Mouse (Mus musculus) midbrain, embryonic 15.5 days (tissue): ENCODE measurements around the gene Tmem209. TPM values are rescaled to one million over a fixed set of nuclear protein-coding genes. Genes with fewer than 3 reads are reported as not detected.
A peak's percentile ranks its signal among the peaks of the same experiment; 100 is the strongest.

ENCODE experiments used
- ATAC-seq: fragments of 200-750 bp; cut with Nextera tagmentation; replicated peaks from 2 replicates; pipeline ENCODE4 v1.8.0; 2017; ENCODE audit warnings: moderate TSS enrichment
- H3K27ac ChIP-seq: fragments of 300-500 bp; sonication (generic); 2 replicates; pipeline ENCODE4 v1.5.1; 2015; ENCODE audit warnings: mild to moderate bottlenecking, inconsistent platforms
- H3K27me3 ChIP-seq: fragments of 300-500 bp; sonication (generic); replicated peaks from 2 replicates; pipeline ENCODE4 v1.6.1; 2015; ENCODE audit warnings: inconsistent platforms
- H3K36me3 ChIP-seq: fragments of 300-500 bp; sonication (generic); replicated peaks from 2 replicates; pipeline ENCODE4 v1.6.1; 2015; ENCODE audit warnings: inconsistent platforms
- H3K4me1 ChIP-seq: fragments of 300-500 bp; sonication (generic); 2 replicates; pipeline ENCODE4 v1.6.1; 2015; ENCODE audit warnings: inconsistent platforms
- H3K4me2 ChIP-seq: fragments of 300-500 bp; sonication (generic); 2 replicates; pipeline ENCODE4 v1.6.1; 2015; ENCODE audit warnings: inconsistent platforms, mild to moderate bottlenecking, moderate library complexity
- H3K4me3 ChIP-seq: fragments of 300-500 bp; sonication (generic); 2 replicates; pipeline ENCODE4 v1.5.1; 2015; ENCODE audit warnings: mild to moderate bottlenecking, inconsistent platforms
- H3K9ac ChIP-seq: fragments of 300-500 bp; sonication (generic); 2 replicates; pipeline ENCODE4 v1.6.1; 2015; ENCODE audit warnings: mild to moderate bottlenecking, inconsistent platforms
- H3K9me3 ChIP-seq: fragments of 300-500 bp; sonication (generic); 2 replicates; pipeline ENCODE4 v1.6.1; 2016; ENCODE audit warnings: inconsistent platforms
- WGBS: fragments of 180-500 bp; shearing (Covaris S2); methylation state at CpG from one replicate; pipeline ENCODE4 v1.1.7; 2015; ENCODE audit warnings: mixed read lengths; 5-methylcytosine and 5-hydroxymethylcytosine counted together
- polyA plus RNA-seq: library from polyadenylated mRNA; unstranded; fragments of >200 nt; fragmentation: Nextera tagmentation; extraction: Ambion mirVana; gene quantifications from 2 replicates; pipeline ENCODE4 v1.2.1, GENCODE M21; 2015

Tmem209 gene
- polyA plus RNA-seq, 1 experiment from 2014 or later, result 31.3 TPM

DNA sequence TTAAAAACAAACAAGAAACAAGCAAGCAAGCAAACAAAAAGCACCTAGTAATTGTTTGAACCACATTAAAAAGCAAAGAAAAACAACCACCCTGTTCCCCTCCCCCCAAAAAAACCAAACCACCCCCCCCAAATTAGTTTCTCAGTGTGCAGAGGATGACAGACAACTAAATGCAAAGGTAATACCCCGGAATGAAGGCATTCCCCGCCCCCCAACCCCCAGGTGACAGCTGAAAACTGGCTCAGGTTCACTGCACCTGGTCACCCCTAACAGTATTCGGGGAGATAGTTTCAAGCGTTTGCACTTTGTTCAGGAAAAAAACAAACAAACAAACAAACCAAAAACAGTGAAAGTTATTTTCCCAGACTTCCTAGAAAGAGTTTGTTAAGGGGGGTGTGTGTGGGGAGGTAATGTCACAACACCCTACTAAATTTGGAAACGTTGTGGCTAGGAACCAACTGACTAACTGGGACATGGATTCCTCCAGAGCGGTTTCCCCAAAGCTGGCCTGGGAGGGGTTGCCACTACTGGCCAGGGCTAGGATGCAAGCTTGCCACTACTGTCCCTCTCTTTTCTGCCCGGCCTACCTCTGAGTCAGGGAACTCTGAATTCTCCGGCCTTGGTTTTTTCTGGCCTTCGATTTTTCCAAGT is 38.2 kb upstream of the Tmem209 start:
- H3K27ac ChIP-seq, result peak overlapping the region; percentile 89
- no peaks in the 10 kb centered on the region for H3K36me3 ChIP-seq
- H3K4me2 ChIP-seq, result peak overlapping the region; percentile 45
- H3K9ac ChIP-seq, result no peak overlapping the region
- 25% methylated on average over 9 of the region's 9 CpGs for WGBS
- no peak for ATAC-seq
- no peak overlapping the region for H3K4me3 ChIP-seq
- H3K27me3 ChIP-seq, result no peaks in the 10 kb centered on the region
- H3K9me3 ChIP-seq, result no peaks in the 10 kb centered on the region
- peaks cover 59% of the 10 kb centered on the region for H3K4me1 ChIP-seq

DNA sequence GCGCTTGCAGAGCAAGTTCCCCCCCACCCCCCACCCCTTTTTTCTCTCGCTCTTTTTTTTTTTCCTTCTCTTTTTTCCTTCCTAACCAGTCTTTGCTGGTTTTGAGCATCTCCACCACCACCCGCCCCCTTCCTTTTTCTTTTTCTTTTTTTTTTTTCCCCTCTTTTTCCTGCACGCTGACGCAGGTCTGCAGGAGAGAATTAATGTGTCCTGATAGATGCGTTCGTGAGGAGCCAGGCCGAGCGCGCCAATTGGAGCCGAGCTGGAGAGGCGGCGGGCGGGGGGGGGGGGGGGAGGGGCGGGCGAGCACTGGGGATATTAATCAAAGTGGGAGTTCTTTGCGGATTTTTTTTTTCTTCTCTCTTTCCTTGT is 37.7 kb upstream of the Tmem209 start:
- Histone ChIP-seq H3K4me2 (peak overlapping the region; percentile 45), H3K36me3 (no peaks in the 10 kb centered on the region), H3K4me3 (peak overlapping the region; percentile 13; the same call in 1 of the 2 replicates), H3K9me3 (no peaks in the 10 kb centered on the region), H3K27ac (peak overlapping the region; percentile 89), H3K9ac (peak overlapping the region; percentile 27; the same call in 1 of the 2 replicates), H3K4me1 (peaks cover 55% of the 10 kb centered on the region), H3K27me3 (no peaks in the 10 kb centered on the region)
- ATAC-seq, result peak; percentile 69
- 0% methylated on average over 17 of the region's 17 CpGs for WGBS

DNA sequence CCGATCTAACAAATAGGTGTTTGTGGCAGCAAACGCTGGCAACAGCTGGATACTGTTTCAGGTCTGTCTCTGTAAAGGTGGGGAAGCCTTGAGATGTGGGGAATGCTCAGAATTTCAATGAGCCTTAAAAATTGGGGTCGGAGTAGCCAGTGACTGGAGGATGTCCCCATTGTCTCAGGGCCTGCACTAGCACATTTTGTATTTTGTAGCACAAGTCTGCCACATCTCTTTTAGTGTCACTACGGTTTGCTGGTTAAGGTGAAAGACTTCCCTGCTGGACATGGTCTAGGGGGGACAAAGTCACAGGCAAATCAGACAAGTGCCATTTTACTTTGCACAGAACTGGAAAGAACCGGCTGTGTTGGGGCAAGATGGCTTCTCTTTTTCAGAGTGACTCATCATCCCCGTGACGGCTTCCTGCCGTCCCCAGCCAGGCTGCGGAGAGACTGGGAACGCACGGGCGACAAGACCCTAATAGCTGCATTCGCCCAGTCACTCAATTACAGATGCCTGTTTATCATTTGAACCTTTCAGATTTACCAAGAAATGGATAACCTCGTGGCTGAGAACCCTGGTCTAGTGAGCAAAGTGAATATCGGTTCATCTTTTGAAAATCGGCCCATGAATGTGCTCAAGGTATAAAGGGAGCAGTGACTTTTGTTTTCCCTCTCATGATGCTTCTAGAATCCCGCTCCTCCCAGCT is 37.1 kb upstream of the Tmem209 start:
- no peaks in the 10 kb centered on the region for H3K27me3 ChIP-seq
- H3K9me3 ChIP-seq, result no peaks in the 10 kb centered on the region
- 5% methylated on average over 17 of the region's 17 CpGs for WGBS
- H3K4me2 ChIP-seq, result peak overlapping the region; percentile 45
- peak; percentile 70 for ATAC-seq
- peaks cover 51% of the 10 kb centered on the region for H3K4me1 ChIP-seq
- peak overlapping the region; percentile 27; the same call in 1 of the 2 replicates for H3K9ac ChIP-seq
- H3K4me3 ChIP-seq, result peak overlapping the region; percentile 13
- no peaks in the 10 kb centered on the region for H3K36me3 ChIP-seq
- peak overlapping the region; percentile 89 for H3K27ac ChIP-seq

DNA sequence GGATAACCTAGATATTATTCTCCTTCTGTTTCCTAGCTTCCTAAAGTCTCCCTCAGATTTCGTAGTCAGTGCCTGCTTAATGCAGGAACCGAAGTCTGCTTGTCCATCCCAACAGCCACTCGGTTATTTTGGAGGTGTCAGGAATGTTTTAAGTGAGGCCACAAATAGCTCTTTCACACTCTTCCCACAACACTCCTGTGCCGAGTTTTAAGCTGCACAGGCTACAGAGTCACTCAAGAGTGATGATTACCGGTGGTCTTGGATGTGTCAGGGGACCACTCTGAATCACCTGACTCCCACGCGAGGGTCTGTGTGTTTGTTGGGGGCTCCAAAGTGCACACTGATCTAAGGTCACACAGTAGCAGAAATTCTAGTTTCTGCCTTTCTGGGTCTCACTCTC is 36.1 kb upstream of the Tmem209 start:
- Histone ChIP-seq H3K4me2 (no peak overlapping the region), H3K4me3 (no peak overlapping the region), H3K36me3 (no peaks in the 10 kb centered on the region), H3K9me3 (no peaks in the 10 kb centered on the region), H3K9ac (no peak overlapping the region), H3K4me1 (peaks cover 49% of the 10 kb centered on the region), H3K27ac (peak overlapping the region; percentile 27; the same call in 1 of the 2 replicates), H3K27me3 (no peaks in the 10 kb centered on the region)
- no peak for ATAC-seq
- WGBS, result 77% methylated on average over 7 of the region's 7 CpGs

DNA sequence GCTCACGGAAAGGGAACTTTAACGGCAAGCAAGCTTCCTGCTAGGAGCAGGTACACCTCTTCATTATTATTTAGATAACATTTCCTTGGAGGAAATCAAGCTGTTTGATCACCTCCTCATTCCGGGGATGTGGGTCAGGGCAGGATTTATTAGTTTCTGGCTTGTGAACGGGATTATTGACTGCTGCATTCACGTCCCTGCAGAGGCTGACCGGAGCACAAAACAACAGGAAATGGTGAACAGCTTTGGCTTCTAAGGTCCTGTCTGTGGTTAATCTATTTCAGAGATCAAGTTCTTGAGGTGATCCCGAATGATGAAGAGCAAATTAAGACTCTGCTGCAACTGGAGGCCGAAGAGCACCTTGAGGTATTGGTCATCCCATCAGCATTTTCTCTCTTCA is 34.3 kb upstream of the Tmem209 start:
- Histone ChIP-seq H3K36me3 (no peaks in the 10 kb centered on the region), H3K4me1 (peaks cover 41% of the 10 kb centered on the region), H3K27ac (no peak overlapping the region), H3K9me3 (no peaks in the 10 kb centered on the region), H3K27me3 (no peaks in the 10 kb centered on the region), H3K4me3 (no peak overlapping the region), H3K4me2 (no peak overlapping the region), H3K9ac (no peak overlapping the region)
- 37% methylated on average over 8 of the region's 8 CpGs for WGBS
- ATAC-seq, result no peak

DNA sequence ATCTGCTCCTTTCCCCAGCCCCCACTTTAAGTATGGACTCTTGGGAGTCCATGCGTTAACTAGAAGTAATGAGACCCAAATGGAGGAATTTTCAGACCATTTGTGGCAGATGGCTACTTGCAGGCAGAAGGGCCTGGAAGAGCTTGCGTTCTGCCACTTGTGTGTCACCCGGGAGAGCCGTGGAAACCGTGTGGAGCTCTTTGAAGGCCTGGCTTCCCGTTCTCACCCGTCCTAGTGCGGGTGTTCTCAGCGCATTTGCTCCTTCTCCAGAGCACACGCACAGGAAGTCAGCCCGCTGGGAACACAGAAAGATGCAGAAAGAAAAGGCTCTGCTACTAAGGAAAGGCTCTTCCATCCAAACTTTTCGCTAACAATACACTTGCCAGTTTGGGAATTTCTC is 33.5 kb upstream of the Tmem209 start:
- H3K9me3 ChIP-seq, result no peaks in the 10 kb centered on the region
- no peak for ATAC-seq
- H3K4me2 ChIP-seq, result no peak overlapping the region
- no peak overlapping the region for H3K27ac ChIP-seq
- H3K36me3 ChIP-seq, result no peaks in the 10 kb centered on the region
- WGBS, result 52% methylated on average over 12 of the region's 12 CpGs
- no peak overlapping the region for H3K9ac ChIP-seq
- no peak overlapping the region for H3K4me3 ChIP-seq
- no peaks in the 10 kb centered on the region for H3K27me3 ChIP-seq
- H3K4me1 ChIP-seq, result peaks cover 37% of the 10 kb centered on the region

DNA sequence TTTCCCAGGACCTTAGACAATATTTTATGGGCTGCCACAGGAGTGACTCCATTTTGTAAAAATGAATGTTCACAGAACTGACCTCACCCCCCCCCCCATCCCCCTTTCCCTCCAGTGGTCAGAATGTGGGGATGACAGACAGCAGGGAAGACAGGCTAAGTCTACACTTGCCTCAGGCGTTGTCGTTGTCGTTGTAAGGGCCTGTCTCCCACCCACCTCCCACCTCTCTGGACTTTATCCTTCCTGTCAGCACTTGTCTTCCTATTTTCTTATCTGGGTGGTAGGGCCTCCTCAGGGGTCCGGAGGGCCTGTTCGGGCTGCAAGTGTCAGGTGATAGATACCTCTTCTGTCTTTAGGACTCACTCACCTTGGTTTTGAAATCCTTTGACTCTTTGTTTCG is 32.7 kb upstream of the Tmem209 start:
- no peaks in the 10 kb centered on the region for H3K36me3 ChIP-seq
- H3K27ac ChIP-seq, result no peak overlapping the region
- H3K4me1 ChIP-seq, result peaks cover 30% of the 10 kb centered on the region
- H3K9me3 ChIP-seq, result no peaks in the 10 kb centered on the region
- no peak overlapping the region for H3K4me3 ChIP-seq
- H3K9ac ChIP-seq, result no peak overlapping the region
- no peaks in the 10 kb centered on the region for H3K27me3 ChIP-seq
- 86% methylated on average over 6 of the region's 6 CpGs for WGBS
- H3K4me2 ChIP-seq, result no peak overlapping the region
- ATAC-seq, result no peak

DNA sequence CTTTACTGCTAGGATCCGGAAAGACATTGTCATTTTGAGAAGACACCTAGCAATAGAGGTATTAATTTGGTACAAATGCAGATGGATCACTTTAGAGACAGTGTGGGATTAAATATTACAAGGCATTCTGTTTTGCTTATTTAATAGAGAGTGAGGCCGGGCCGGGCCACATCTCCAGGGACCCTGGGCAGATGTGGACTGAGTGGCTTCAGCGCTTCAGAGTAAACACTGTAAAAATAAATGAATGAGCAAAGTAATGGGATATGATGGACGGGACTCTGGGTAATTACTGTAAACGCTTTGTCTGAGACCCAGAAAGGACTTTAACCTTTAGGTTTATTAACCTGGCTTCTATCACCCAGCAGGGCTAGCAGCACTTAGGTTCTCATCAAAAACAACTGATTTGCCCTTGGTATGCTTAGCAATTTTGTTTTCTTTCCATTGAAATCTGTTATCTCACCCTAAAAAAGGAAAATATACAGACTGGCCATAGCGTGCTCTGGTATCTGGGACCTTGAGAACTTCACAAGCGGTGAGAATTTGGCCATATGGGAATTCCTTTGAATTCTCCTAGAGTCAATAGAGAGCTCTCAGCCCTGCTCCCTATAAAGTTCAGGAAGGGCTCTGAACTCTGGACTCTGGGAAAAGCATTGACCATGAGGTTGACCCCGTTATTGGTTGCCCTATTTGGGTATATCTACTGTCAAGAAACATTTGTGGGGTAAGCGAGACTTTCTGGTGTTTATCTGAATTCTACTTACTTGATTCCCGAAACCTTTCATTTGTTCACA is 31.6 kb upstream of the Tmem209 start, which contains the start of gene Cpa2:
TSS of gene Cpa2 (plus strand) at position 574 of the 791 bp plus-strand sequence.
- H3K4me2 ChIP-seq, result no peak within 1 kb of the TSS
- ATAC-seq, result no peak
- H3K36me3 ChIP-seq, result no peaks in the 10 kb centered on the region
- no peak within 1 kb of the TSS for H3K4me3 ChIP-seq
- H3K27ac ChIP-seq, result no peak within 1 kb of the TSS
- H3K27me3 ChIP-seq, result no peaks in the 10 kb centered on the region
- no peaks in the 10 kb centered on the region for H3K9me3 ChIP-seq
- peaks cover 19% of the 10 kb centered on the region for H3K4me1 ChIP-seq
- no peak within 1 kb of the TSS for H3K9ac ChIP-seq
- WGBS, result 84% methylated on average over 11 of the region's 11 CpGs

DNA sequence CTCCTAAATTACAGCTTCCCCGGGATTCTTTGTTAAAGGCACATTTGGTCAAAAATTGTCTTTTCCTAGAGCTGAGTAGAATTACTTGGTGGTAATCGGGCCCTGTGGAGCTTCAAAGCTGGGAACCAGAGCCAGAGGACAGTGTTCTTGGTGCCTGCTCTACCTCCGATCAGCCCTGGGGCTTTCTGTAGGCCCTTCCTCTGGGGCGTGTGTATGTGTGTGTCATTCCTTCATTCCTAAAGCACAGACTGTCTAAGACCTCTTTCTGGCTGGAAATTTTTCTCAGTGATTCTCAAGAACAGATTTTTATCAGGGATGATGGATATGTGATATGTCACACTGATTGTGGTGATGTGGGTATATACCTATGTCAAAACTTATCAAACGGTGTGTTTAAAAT is 29.2 kb upstream of the Tmem209 start:
- WGBS, result 84% methylated on average over 5 of the region's 5 CpGs
- H3K4me2 ChIP-seq, result no peak overlapping the region
- H3K9me3 ChIP-seq, result no peaks in the 10 kb centered on the region
- no peak overlapping the region for H3K9ac ChIP-seq
- H3K4me3 ChIP-seq, result no peak overlapping the region
- H3K36me3 ChIP-seq, result no peaks in the 10 kb centered on the region
- no peak overlapping the region for H3K27ac ChIP-seq
- ATAC-seq, result no peak
- H3K4me1 ChIP-seq, result peaks cover 9% of the 10 kb centered on the region
- H3K27me3 ChIP-seq, result no peaks in the 10 kb centered on the region

DNA sequence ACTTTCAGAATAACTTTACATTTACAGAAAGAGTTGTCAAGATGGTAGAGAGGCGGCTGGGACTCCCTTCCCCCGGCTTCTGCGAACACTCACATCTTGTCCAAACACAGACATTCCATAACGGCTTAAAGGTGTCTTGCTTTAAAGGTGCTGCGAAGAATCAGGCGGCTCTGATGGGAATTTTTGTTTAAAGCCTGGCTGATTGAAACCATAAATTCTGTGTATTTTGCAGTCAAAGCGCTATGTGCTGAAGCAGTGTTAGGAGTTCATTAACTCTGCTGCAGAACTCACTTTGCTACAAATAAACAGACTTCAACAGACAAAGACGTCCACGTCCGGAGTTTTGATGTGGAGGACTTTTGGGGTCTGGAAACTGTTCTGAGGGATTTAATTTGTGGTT is 28.7 kb upstream of the Tmem209 start:
- Histone ChIP-seq H3K4me3 (no peak overlapping the region), H3K4me1 (peaks cover 3% of the 10 kb centered on the region)

DNA sequence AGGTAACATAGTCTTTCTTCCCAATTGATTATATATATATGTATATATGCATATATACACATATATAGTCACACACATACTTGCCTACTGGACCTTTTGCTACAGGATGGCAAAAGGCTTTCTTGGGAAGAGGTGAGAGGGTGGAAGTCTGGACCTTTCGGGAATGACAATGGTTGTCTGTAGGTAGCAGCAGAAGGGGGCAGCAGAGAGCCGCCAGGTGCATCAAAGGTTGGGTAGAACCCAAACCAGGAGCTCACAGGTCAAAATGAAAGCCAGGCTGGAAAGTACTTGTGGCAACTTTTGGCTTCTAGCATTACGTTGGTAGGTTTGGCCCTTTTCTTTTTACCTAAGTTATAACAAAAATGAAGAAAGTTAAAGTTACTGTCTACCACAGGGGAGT is 25.8 kb upstream of the Tmem209 start:
- Histone ChIP-seq H3K9me3 (no peaks in the 10 kb centered on the region), H3K36me3 (no peaks in the 10 kb centered on the region), H3K27me3 (no peaks in the 10 kb centered on the region), H3K27ac (no peak overlapping the region), H3K4me1 (no peaks in the 10 kb centered on the region), H3K4me2 (no peak overlapping the region), H3K4me3 (no peak overlapping the region), H3K9ac (no peak overlapping the region)
- ATAC-seq, result no peak
- WGBS, result 50% methylated on average over 3 of the region's 3 CpGs

More for the DNA sequence above, 28.7 kb upstream of the Tmem209 start:
- H3K36me3 ChIP-seq, result no peaks in the 10 kb centered on the region
- no peak overlapping the region for H3K4me2 ChIP-seq
- 67% methylated on average over 10 of the region's 10 CpGs for WGBS
- ATAC-seq, result no peak
- no peaks in the 10 kb centered on the region for H3K27me3 ChIP-seq
- no peak overlapping the region for H3K27ac ChIP-seq
- H3K9me3 ChIP-seq, result no peaks in the 10 kb centered on the region
- no peak overlapping the region for H3K9ac ChIP-seq

DNA sequence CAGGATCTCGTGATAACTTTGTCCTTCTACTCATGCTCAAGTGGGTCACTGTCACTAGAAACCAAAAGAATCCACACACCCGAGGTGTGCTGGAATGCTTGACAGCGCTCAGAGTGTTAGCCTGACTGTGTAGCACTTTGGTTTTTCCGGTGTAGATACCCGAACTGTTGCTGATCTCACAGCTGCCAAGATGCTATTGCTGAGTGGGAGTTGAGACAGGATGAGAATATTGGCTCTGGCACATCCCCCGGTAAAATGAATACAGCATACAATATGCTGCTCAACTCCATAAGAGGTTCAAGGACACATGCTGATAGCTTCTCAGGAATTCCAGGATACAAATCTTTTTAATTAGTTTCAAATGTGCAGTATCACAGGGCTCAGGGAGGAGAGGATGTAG is 19.2 kb upstream of the Tmem209 start:
- Histone ChIP-seq H3K4me3 (no peak overlapping the region), H3K36me3 (no peaks in the 10 kb centered on the region), H3K9me3 (no peaks in the 10 kb centered on the region), H3K4me2 (no peak overlapping the region), H3K9ac (no peak overlapping the region), H3K27ac (no peak overlapping the region), H3K4me1 (peaks cover 22% of the 10 kb centered on the region), H3K27me3 (no peaks in the 10 kb centered on the region)
- 78% methylated on average over 6 of the region's 6 CpGs for WGBS
- ATAC-seq, result no peak
